Mouse (Mus musculus) stomach, postnatal 0 days (tissue): ENCODE data around the gene Hoxd13. TPM values are rescaled to one million over a fixed set of nuclear protein-coding genes. Genes with fewer than 3 reads are reported as not detected.

Experiments used
- ATAC-seq: fragments of 200-750 bp; cut with Nextera tagmentation; 2 replicates; pipeline ENCODE4 v1.8.0; 2017; ENCODE audit not compliant: low FRiP score, low TSS enrichment
- DNase-seq: peaks from one replicate; pipeline ENCODE4 v3.0.0-alpha.2; 2016; ENCODE audit warnings: low spot score
- H3K27ac ChIP-seq: fragments of 300-500 bp; sonication (generic); replicated peaks from 2 replicates; pipeline ENCODE4 v1.5.1; 2014; ENCODE audit warnings: mild to moderate bottlenecking, control low read depth
- H3K27me3 ChIP-seq: fragments of 300-500 bp; sonication (generic); 2 replicates; pipeline ENCODE4 v1.6.1; 2014; ENCODE audit warnings: low read length; ENCODE audit not compliant: control insufficient read depth, insufficient read depth
- H3K36me3 ChIP-seq: fragments of 300-500 bp; sonication (generic); 2 replicates; pipeline ENCODE4 v1.6.1; 2014; ENCODE audit warnings: low read length, mixed read lengths; ENCODE audit not compliant: control insufficient read depth, insufficient read depth
- H3K4me1 ChIP-seq: fragments of 300-500 bp; sonication (generic); replicated peaks from 2 replicates; pipeline ENCODE4 v1.6.1; 2014; ENCODE audit warnings: antibody characterized with exemption; ENCODE audit not compliant: control insufficient read depth, insufficient read depth
- H3K4me2 ChIP-seq: fragments of 300-500 bp; sonication (generic); replicated peaks from 2 replicates; pipeline ENCODE4 v1.6.1; 2014; ENCODE audit warnings: low read depth, mild to moderate bottlenecking, control low read depth, moderate library complexity
- H3K4me3 ChIP-seq: fragments of 300-500 bp; sonication (generic); 2 replicates; pipeline ENCODE4 v1.5.1; 2014; ENCODE audit warnings: low read depth, low read length, control low read depth
- H3K9ac ChIP-seq: fragments of 300-500 bp; sonication (generic); 2 replicates; pipeline ENCODE4 v1.6.1; 2014; ENCODE audit warnings: mild to moderate bottlenecking, low read length, control low read depth, mixed read lengths
- H3K9me3 ChIP-seq: fragments of 300-500 bp; sonication (generic); 2 replicates; pipeline ENCODE4 v1.6.1; 2016; ENCODE audit warnings: low read length; ENCODE audit not compliant: control insufficient read depth
- CTCF ChIP-seq: IDR thresholded peaks from 2 replicates; pipeline ENCODE4 v1.5.1; 2016; ENCODE audit warnings: antibody characterized with exemption, low read depth, mild to moderate bottlenecking, moderate library complexity
- EP300 ChIP-seq: optimal IDR thresholded peaks from 2 replicates; pipeline ENCODE3; 2016; ENCODE audit warnings: antibody characterized with exemption
- WGBS: fragments of 180-500 bp; shearing (Covaris S2); extraction: QIAGEN DNeasy Blood & Tissue Kit; methylation state at CpG from one replicate; pipeline ENCODE4 v1.1.7; 2014; 5-methylcytosine and 5-hydroxymethylcytosine counted together
- polyA plus RNA-seq: library from polyadenylated mRNA; unstranded; fragments of >200 nt; fragmentation: Nextera tagmentation; extraction: Ambion mirVana; gene quantifications from 2 replicates; pipeline ENCODE4 v1.2.1, GENCODE M21; 2015

The Hoxd13 gene
- polyA plus RNA-seq, 1 experiment from 2014 or later = not detected

DNA sequence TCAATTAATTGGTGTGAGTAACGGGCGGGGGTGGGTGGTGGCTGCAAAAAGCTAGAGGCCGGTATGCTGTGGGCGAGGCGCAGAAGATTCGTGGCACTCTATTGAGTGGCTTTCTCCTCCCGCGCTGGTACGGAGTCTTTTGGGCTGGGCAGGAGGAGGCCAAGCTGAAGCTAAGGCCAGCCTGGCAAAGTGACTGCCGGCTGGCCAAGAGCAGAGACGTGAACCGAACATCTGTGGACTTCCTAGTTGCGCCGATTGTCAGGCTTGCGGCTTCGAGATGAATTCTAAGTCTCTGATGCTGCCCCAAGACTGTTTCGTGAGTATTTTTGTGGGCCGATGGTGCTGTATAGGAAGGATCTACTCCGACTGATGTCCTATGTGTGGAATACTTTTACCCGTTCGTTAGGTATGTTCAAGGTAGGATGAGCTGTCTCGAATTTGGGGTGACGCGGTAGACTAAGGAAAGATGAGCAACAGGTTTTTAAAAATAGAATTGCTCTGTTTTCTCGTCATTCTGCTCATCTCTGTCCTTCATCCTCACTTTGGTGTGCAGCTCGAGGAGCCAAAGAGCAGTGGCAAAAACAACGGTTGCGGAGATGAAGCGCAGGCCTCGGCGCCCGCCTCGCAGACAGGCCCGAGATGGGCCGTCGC lies 794 bp upstream of the Hoxd13 start:
- ATAC-seq = no peak

DNA sequence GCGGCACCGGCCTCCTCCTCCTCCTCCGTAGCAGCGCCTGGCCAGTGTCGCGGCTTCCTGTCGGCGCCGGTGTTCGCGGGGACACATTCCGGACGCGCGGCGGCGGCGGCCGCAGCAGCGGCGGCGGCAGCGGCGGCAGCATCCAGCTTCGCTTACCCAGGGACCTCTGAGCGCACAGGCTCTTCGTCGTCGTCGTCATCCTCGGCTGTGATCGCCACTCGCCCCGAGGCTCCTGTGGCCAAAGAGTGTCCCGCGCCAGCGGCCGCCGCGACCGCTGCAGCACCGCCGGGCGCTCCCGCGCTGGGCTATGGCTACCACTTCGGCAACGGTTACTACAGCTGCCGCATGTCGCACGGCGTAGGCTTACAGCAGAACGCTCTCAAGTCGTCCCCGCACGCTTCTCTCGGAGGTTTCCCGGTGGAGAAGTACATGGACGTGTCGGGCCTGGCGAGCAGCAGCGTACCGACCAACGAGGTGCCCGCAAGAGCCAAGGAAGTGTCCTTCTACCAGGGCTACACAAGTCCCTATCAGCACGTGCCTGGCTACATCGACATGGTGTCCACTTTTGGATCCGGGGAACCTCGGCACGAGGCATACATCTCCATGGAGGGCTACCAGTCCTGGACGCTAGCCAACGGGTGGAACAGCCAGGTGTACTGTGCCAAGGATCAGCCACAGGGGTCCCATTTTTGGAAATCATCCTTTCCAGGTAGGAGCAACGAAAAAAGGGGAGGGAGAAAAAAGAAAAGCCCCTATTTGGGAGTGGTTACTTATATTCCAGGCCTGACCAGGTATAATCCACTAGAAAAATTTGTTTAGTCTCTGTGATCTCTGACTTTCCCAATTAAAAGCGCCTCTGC lies 490 bp downstream of the Hoxd13 start:
- H3K4me3 ChIP-seq = peak overlapping the region; percentile 32
- H3K4me2 ChIP-seq = peak overlapping the region; percentile 52
- H3K9ac ChIP-seq = no peak overlapping the region
- H3K9me3 ChIP-seq = no peaks in the 10 kb centered on the region
- 0 out of 2 replicates have a peak, but pooled peaks have one; percentile 29 for ATAC-seq
- no peaks in the 10 kb centered on the region for H3K36me3 ChIP-seq
- H3K27ac ChIP-seq = no peak overlapping the region
- peaks cover 54% of the 10 kb centered on the region; the same call in 1 of the 2 replicates for H3K27me3 ChIP-seq
- no peak for TF ChIP-seq EP300
- no peak for TF ChIP-seq CTCF
- H3K4me1 ChIP-seq = no peaks in the 10 kb centered on the region
- DNase-seq = no peak
- WGBS = 1% methylated on average over 69 of the region's 74 CpGs

More for the DNA sequence above, 794 bp upstream of the Hoxd13 start:
- Histone ChIP-seq H3K9ac (no peak overlapping the region), H3K4me3 (peak overlapping the region; percentile 32; the same call in 1 of the 2 replicates), H3K27ac (no peak overlapping the region), H3K4me1 (no peaks in the 10 kb centered on the region), H3K36me3 (no peaks in the 10 kb centered on the region), H3K9me3 (no peaks in the 10 kb centered on the region), H3K4me2 (no peak overlapping the region; the same call in 1 of the 2 replicates), H3K27me3 (peaks cover 49% of the 10 kb centered on the region; the same call in 1 of the 2 replicates)
- no peak for TF ChIP-seq EP300
- TF ChIP-seq CTCF = no peak
- DNase-seq = no peak
- 2% methylated on average over 36 of the region's 36 CpGs for WGBS

DNA sequence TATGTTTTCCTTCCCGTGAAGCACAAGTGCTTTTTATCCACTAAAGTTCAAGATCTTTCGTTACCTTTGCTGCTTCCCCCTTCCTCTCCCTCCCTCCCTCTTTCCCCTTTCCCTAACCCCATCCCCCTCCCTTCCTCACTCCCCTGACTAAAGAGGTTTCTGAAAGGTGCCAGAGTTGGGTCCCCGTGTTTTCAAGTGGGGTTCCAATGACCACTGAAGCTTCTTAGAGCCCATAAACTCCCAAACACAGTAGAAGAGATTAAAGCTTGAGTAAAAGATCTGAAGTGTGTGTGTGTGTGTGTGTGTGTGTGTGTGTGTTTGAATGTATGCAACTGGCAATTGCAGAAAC lies 1.1 kb downstream of the Hoxd13 start:
- H3K27me3 ChIP-seq = peaks cover 53% of the 10 kb centered on the region; the same call in 1 of the 2 replicates
- no peaks in the 10 kb centered on the region for H3K4me1 ChIP-seq
- no peak overlapping the region for H3K27ac ChIP-seq
- no peak overlapping the region for H3K4me2 ChIP-seq
- WGBS = 3% methylated on average over 3 of the region's 3 CpGs
- DNase-seq (no peak), ATAC-seq (no peak)
- H3K9ac ChIP-seq = no peak overlapping the region
- no peaks in the 10 kb centered on the region for H3K9me3 ChIP-seq
- TF ChIP-seq CTCF (no peak), EP300 (no peak)
- no peak overlapping the region for H3K4me3 ChIP-seq
- H3K36me3 ChIP-seq = no peaks in the 10 kb centered on the region

DNA sequence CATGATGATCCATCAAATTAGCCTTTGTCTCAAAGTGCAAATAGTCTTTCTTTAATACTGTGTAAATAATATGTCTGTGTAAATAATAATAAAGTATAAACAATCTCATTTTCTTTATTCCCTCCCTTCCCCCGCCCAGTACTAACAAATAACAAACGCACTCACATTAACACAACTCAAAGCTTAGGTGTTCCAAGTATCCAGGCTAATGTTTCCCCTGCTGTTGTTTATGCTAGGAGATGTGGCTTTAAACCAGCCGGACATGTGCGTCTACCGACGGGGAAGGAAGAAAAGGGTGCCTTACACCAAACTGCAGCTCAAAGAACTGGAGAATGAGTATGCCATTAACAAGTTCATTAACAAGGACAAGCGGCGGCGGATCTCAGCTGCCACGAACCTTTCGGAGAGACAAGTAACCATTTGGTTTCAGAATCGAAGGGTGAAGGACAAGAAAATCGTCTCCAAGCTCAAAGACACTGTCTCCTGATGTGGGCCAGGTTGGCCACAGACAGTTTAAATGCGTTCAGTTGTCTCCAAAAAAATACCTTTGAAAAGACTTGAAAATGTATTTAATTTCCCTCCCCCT lies 1.6 kb downstream of the Hoxd13 start:
- TF ChIP-seq CTCF = no peak
- no peak for TF ChIP-seq EP300
- ATAC-seq (no peak), DNase-seq (no peak)
- no peak overlapping the region for H3K27ac ChIP-seq
- no peaks in the 10 kb centered on the region for H3K36me3 ChIP-seq
- no peak overlapping the region for H3K4me2 ChIP-seq
- H3K27me3 ChIP-seq = peaks cover 52% of the 10 kb centered on the region; the same call in 1 of the 2 replicates
- no peaks in the 10 kb centered on the region for H3K4me1 ChIP-seq
- WGBS = 4% methylated on average over 14 of the region's 14 CpGs
- no peak overlapping the region for H3K4me3 ChIP-seq
- no peaks in the 10 kb centered on the region for H3K9me3 ChIP-seq
- no peak overlapping the region for H3K9ac ChIP-seq

DNA sequence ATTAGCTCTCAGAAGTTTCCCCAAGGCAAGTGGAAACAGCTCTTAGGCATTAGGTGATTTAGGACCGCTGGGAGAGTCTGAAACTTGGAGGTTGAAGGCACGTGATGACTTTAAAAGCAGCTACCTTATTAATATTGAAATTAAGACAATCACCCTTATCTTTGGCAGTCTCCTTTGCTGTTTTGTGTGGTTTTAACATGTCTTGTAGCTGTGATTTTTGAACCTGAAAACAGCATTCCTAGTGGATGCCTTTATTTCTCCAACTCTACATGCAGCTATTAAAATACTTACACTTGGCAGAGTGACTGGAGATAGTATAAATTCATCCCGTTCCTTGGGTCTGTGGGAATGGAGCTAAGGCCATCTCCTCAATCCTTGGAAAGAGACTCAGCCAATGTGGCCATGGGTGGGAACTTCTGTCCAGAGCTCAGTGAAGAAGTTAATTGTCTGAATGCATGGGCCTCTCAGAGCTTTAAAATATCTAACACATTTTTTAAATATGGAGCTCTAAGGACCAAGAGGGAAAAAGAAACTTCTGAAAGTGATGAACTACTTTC lies 2.6 kb downstream of the Hoxd13 start:
- no peak overlapping the region for H3K27ac ChIP-seq
- H3K9me3 ChIP-seq = no peaks in the 10 kb centered on the region
- H3K9ac ChIP-seq = no peak overlapping the region
- no peak overlapping the region for H3K4me3 ChIP-seq
- ATAC-seq (no peak), DNase-seq (no peak)
- H3K4me1 ChIP-seq = no peaks in the 10 kb centered on the region
- 7% methylated on average over 3 of the region's 3 CpGs for WGBS
- no peaks in the 10 kb centered on the region for H3K36me3 ChIP-seq
- peaks cover 50% of the 10 kb centered on the region; the same call in 1 of the 2 replicates for H3K27me3 ChIP-seq
- TF ChIP-seq CTCF = no peak
- no peak for TF ChIP-seq EP300
- H3K4me2 ChIP-seq = no peak overlapping the region
